Comparison of ENCODE assay signal across 22 mouse cellular contexts in genomic region chr17:85611521-85612515, GRCm38 (mm10). TPM values are rescaled to one million over a fixed set of nuclear protein-coding genes. Genes with fewer than 3 reads are reported as not detected.
DNase-seq lines count a peak whose midpoint lies in the region; ATAC-seq lines count a peak whose summit lies in the region.
"Had no signal": no experiment of that assay in that cellular context is flagged by ENCODE, and none has a peak within 500 bp of the region (broad histone marks: within the 10 kb centered on the region; RNA-seq: fewer than 3 reads in every experiment).

No protein-coding gene starts in this region.

- peak overlapping the region; percentile 39 for H3K9ac ChIP-seq in embryonic facial prominence, embryonic 11.5 days (replicated peaks; ENCODE audit: low read length)
- H3K9ac ChIP-seq in forebrain, embryonic 15.5 days (replicated peaks): no peak overlapping the region
- H3K9ac ChIP-seq in midbrain, embryonic 15.5 days: no peak overlapping the region
- H3K9ac ChIP-seq: kidney, embryonic 15.5 days; limb, embryonic 12.5 days; liver, embryonic 15.5 days had no signal

- WGBS in embryonic facial prominence, embryonic 11.5 days: 10% methylated on average over 19 of the region's 19 CpGs
- WGBS in forebrain, embryonic 15.5 days: 37% methylated on average over 19 of the region's 19 CpGs
- 12% methylated on average over 19 of the region's 19 CpGs for WGBS in midbrain, embryonic 15.5 days

- H3K4me2 ChIP-seq in embryonic facial prominence, embryonic 11.5 days (ENCODE audit: low read depth, low read length): peak overlapping the region; percentile 21
- peak overlapping the region; percentile 9; the same call in 1 of the 2 replicates for H3K4me2 ChIP-seq in forebrain, embryonic 15.5 days (replicated peaks)
- H3K4me2 ChIP-seq in midbrain, embryonic 15.5 days: peak overlapping the region; percentile 26
- H3K4me2 ChIP-seq: heart, embryonic 11.5 days; kidney, embryonic 15.5 days; limb, embryonic 12.5 days; liver, embryonic 15.5 days had no signal

- peak; percentile 82 for DNase-seq in Muller cell, postnatal 12 days (ENCODE audit: inconsistent ontology term)
- peak; percentile 18 for DNase-seq in embryonic facial prominence, embryonic 11.5 days (ENCODE audit: low spot score)
- no peak for DNase-seq in kidney, postnatal 4 days
- no peak for DNase-seq in adrenal gland, postnatal 25 days
- DNase-seq in thymus, postnatal 4 days: no peak
- DNase-seq: adrenal gland, postnatal 14 days; cerebellum, adult 9-10 months; embryo, embryonic 11 days; gastrocnemius, postnatal 25 days; heart, postnatal 36 days; lung, postnatal 10 days; spleen, adult 18-20 months; thymus, postnatal 25 days had no signal

- no peaks in the 10 kb centered on the region for H3K36me3 ChIP-seq in embryonic facial prominence, embryonic 11.5 days (replicated peaks; ENCODE audit: control insufficient read depth, insufficient read depth, low read depth, low read length)
- no peaks in the 10 kb centered on the region for H3K36me3 ChIP-seq in forebrain, embryonic 15.5 days
- no peaks in the 10 kb centered on the region for H3K36me3 ChIP-seq in midbrain, embryonic 15.5 days (replicated peaks)
- H3K36me3 ChIP-seq: kidney, embryonic 15.5 days; limb, embryonic 12.5 days; liver, embryonic 15.5 days had no signal

- H3K27me3 ChIP-seq in embryonic facial prominence, embryonic 11.5 days (ENCODE audit: control insufficient read depth, insufficient read depth, low read length): peaks cover 88% of the 10 kb centered on the region
- H3K27me3 ChIP-seq in forebrain, embryonic 15.5 days: peaks cover 94% of the 10 kb centered on the region
- H3K27me3 ChIP-seq in midbrain, embryonic 15.5 days (replicated peaks): peaks cover 95% of the 10 kb centered on the region

- peaks cover 7% of the 10 kb centered on the region for H3K4me1 ChIP-seq in embryonic facial prominence, embryonic 11.5 days (ENCODE audit: control insufficient read depth, insufficient read depth, low read length)
- peaks cover 25% of the 10 kb centered on the region for H3K4me1 ChIP-seq in forebrain, embryonic 15.5 days
- peaks cover 7% of the 10 kb centered on the region for H3K4me1 ChIP-seq in midbrain, embryonic 15.5 days
- H3K4me1 ChIP-seq: liver, embryonic 15.5 days had no signal

- ATAC-seq in embryonic facial prominence, embryonic 11.5 days (replicated peaks; ENCODE audit: insufficient number of reproducible peaks, low FRiP score, low TSS enrichment, low read depth): no peak
- no peak for ATAC-seq in forebrain, embryonic 15.5 days (replicated peaks)
- no peak for ATAC-seq in midbrain, embryonic 15.5 days (replicated peaks)
- ATAC-seq: inflammation-experienced regulatory T-cells, adult 6 months had no signal

- H3K9me3 ChIP-seq in embryonic facial prominence, embryonic 11.5 days (replicated peaks; ENCODE audit: control insufficient read depth, low read length): no peaks in the 10 kb centered on the region
- H3K9me3 ChIP-seq in forebrain, embryonic 15.5 days: no peaks in the 10 kb centered on the region
- H3K9me3 ChIP-seq in midbrain, embryonic 15.5 days: no peaks in the 10 kb centered on the region
- H3K9me3 ChIP-seq: kidney, embryonic 15.5 days; limb, embryonic 12.5 days; liver, embryonic 15.5 days had no signal

- no peak overlapping the region for H3K27ac ChIP-seq in embryonic facial prominence, embryonic 11.5 days (replicated peaks; ENCODE audit: low read depth, low read length)
- 0 out of 2 replicates have a peak overlapping the region, but pooled peaks have one; percentile 8 for H3K27ac ChIP-seq in forebrain, embryonic 15.5 days (replicated peaks)
- peak overlapping the region; percentile 36 for H3K27ac ChIP-seq in midbrain, embryonic 15.5 days
- H3K27ac ChIP-seq: kidney, embryonic 15.5 days; limb, embryonic 12.5 days; liver, embryonic 15.5 days had no signal

- peak overlapping the region; percentile 18 for H3K4me3 ChIP-seq in embryonic facial prominence, embryonic 11.5 days (ENCODE audit: low read depth, low read length)
- H3K4me3 ChIP-seq in forebrain, embryonic 15.5 days: peak overlapping the region; percentile 36
- H3K4me3 ChIP-seq in midbrain, embryonic 15.5 days: peak overlapping the region; percentile 29
- H3K4me3 ChIP-seq: kidney, embryonic 15.5 days; limb, embryonic 12.5 days; liver, embryonic 15.5 days had no signal

RNA-seq across cellular contexts. Expression of gene Six3, which starts 1.6 kb away (rescaled TPM):
- 9.5 and 10.5 TPM in 2 replicates for polyA plus RNA-seq in embryonic facial prominence, embryonic 11.5 days (2014; fragmentation: Nextera tagmentation; extraction: Ambion mirVana)
- polyA plus RNA-seq in forebrain, embryonic 15.5 days (2015; fragmentation: Nextera tagmentation; extraction: Ambion mirVana): 18.0 and 21.7 TPM in 2 replicates
- 30.2 and 30.4 TPM in 2 replicates for polyA plus RNA-seq in midbrain, embryonic 15.5 days (2015; fragmentation: Nextera tagmentation; extraction: Ambion mirVana)
- total RNA-seq in adrenal gland, postnatal 25 days (2021): not detected in 2 replicates
- total RNA-seq: adrenal gland, postnatal 14 days; gastrocnemius, postnatal 25 days; heart, postnatal 36 days; megakaryocyte-erythroid progenitor cell, adult 5-6 weeks had no signal
- polyA plus RNA-seq: heart, embryonic 11.5 days; kidney, embryonic 15.5 days; limb, embryonic 12.5 days; liver, embryonic 15.5 days; stomach, embryonic 16.5 days had no signal

Comparison
In these comparisons a context has a peak if more than half of its experiments do, and no peak if none do; other contexts are left out.
1. DNase-seq: peak in Muller cell, postnatal 12 days (single experiment) and embryonic facial prominence, embryonic 11.5 days (single experiment); none in kidney, postnatal 4 days (0 of 2), adrenal gland, postnatal 25 days (single experiment) and thymus, postnatal 4 days (single experiment).
2. Peak in every context shown above with its lines, with median percentiles within 50 percentile points of each other: H3K4me2 ChIP-seq and H3K4me3 ChIP-seq.